Mouse (Mus musculus) embryo, embryonic 9.5 days (tissue): ENCODE data around the gene Acadvl.
"Not testable (repeated sequence)": the region's sequence is repeated elsewhere in the genome, so short reads cannot be mapped to it uniquely, and the experiment has no call there.

ENCODE experiments used
- DNase-seq: peaks from one replicate; pipeline ENCODE4 v3.0.0-alpha.2; 2017; ENCODE audit errors: extremely low spot score

The Acadvl gene

DNA sequence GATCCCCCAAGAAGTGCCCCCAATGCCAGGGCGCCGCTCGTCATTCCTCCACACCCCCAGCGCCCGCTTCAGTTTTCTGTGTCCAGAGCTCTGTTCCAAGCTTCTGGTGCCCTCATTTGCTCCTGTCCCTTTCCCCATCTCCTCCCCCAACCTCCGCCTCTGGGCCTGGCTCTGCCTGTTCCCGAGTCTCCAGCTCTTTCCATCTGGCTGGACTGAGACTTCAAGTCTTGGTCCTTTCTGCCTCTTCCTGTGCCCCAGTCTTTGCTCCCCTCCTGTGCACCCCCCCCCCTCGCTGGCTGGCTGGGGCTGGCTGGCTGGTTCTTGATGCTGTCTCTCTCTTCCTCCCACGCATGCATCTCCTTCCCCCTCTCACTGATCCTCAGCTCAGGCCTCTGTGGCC is 12.2 kb upstream of the Acadvl start:
- DNase-seq, result no peak

DNA sequence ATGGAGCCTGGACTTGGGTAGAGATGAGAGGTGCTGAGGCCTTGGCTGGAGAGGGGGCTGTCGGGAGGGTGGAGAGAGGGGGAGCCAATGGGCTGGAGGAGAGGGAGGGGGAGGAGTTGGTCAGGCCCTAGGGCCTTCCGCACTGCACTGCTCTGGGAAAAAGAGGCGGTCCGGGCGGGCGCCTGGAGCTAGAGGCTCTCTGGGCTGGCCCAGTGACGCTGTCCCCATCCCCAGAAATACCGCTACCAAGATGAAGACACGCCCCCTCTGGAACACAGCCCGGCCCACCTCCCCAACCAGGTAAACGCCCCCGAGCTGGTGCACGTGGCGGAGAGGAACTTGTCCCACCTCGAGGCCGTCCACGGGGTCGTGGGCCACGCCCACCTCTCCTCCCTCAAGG is 11.5 kb upstream of the Acadvl start:
- DNase-seq, result peak; percentile 81

- DNase-seq, result no peak
Measured at GRCm38 (mm10) chr11:70024151-70024514, 8.9 kb upstream of the Acadvl start.

DNA sequence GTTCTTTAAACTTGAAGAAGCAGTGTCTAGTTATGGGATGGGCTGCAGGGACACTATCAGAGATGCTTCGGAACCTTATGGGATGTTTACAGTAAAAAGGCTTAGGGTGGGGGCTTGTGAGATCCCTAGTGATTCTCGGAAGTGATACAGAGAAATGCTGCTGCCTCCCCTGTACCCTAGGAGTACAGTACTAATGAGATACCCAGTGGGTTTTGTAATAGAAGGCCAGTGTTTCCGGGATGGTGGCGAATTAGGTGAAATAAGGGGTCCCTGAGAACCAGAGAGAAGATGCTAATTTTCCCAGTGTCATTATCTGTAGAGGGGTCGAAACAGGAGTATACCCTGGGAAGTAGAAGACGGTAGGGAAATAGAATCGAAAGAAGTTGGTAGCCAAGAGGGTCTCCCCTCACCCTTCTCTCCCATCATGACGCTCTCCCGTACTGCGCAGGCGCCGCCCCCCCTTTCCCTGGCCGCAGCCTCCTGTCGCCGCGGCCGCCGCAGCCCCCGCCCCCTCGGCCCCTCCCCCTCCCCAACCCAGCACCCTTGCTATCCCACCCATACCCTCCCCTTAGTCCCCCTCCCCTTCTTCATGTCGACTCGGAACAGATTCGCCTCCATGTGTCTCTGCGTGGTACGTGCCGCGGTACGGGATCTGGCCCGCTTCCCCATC is 8.4 kb upstream of the Acadvl start:
- DNase-seq, result peak; percentile 68

- peak; percentile 100 for DNase-seq
Measured at GRCm38 (mm10) chr11:70021264-70022132, 6.3 kb upstream of the Acadvl start.

DNA sequence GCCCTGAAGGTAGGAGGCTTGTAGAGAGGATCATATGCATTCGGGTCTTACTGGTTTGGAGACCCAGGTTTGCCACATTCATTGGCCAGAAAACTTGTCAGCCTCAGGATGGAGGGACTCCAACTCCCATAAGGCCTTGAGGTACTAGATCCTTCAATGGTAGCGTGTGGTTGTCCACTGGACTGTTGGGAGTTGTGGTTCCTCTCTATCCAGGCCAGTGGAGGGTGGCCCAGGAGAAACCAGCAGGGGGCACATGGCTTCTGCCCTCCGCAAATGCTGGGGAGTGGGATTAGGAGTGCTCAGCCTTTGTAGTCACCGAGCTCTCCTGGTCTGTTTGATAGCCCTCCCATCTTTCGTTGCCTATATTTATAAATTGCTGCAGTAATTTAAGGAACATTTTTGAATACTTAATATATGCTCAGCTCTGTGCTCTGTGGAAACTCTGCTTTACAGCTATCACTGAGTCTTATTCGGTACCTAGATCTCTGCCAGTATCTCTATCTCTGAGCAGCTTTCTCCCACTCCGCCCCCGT is 5.6 kb upstream of the Acadvl start:
- DNase-seq, result peak; percentile 84

- no peak for DNase-seq
Measured at GRCm38 (mm10) chr11:70020022-70020631, 4.9 kb upstream of the Acadvl start.

- DNase-seq, result no peak
Measured at GRCm38 (mm10) chr11:70019495-70020021, 4.3 kb upstream of the Acadvl start.

DNA sequence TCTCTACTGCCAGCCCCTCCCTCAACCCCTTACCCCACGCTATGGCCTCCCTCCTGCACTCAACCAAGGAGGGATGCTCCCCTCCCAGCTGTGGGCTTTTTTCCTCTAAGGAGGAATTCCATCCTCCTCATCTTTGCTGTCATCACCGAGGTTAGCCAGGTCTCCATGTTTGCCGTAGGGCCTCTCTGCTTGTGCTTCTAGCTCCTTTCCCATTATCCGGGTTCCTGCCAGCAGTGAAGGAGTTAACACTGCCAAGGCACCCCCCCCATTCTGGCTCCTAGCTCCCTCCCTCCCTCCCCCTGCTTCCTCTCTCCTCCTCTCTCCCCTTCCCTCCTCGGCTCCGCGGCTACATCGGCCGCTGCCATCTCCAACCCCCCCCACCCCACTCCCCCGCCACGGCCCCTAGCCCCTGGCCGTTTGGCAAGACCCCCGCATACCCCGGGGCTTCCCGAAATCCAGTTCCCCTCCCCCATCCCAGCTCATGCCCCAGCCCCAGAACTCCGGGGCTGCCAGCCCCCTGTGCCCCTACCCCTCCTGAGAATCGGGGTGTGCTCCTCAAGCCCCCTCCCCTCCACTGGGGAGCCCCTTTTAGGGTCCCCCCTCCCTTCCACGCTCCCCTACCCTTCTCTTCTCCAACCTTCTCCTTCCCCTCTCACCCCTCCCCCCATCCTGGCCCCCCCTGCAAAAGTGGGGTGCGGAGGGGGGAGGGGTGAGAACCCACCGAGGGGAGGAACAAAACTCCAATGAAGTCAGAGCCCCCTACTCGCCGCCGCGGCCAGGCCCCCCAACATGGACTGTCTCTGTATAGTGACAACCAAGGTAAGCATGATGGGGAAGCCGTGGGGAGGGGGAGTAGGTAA is 3.1 kb upstream of the Acadvl start:
- peak; percentile 81 for DNase-seq

DNA sequence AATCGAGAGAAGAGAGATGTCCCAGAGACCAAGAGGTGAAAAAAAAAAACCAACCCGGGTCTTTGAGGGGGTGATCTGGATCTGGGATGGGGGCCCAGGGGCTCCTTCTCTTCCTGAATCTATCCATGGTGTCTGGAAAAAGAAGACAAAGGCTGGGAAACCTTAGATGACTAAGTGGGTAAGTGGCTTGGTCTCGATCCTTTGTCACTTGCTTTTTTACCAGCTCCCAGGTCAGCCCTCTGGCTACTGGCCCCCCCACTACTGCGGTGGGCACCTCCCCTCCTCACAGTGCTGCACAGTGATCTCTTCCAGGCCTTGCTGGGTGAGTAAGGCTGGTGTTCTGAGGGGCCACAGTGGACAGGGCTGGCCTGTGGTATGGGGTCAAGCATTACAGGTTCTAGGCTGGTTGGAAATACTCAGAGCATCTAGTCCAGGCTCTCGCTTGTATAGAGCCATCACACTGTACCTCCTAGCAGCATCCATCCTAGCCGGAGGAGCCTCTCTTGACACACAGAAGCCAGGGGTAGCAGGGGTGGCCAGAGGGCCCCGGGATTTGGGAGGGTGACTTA is 2.1 kb upstream of the Acadvl start:
- no peak for DNase-seq

- DNase-seq, result no peak
Measured at GRCm38 (mm10) chr11:70016669-70017068, 1.5 kb upstream of the Acadvl start, which contains the start of gene Dlg4. Gene Dlg4, plus strand, starts transcription at chr11:70016942.

GRCm38 (mm10) chr11:70016177-70016576 is 966 bp upstream of the Acadvl start:
- not testable (repeated sequence) for DNase-seq

GRCm38 (mm10) chr11:70015677-70016076 is 466 bp upstream of the Acadvl start:
- no peak for DNase-seq

GRCm38 (mm10) chr11:70014051-70014450 is 1.2 kb downstream of the Acadvl start:
- no peak for DNase-seq

DNA sequence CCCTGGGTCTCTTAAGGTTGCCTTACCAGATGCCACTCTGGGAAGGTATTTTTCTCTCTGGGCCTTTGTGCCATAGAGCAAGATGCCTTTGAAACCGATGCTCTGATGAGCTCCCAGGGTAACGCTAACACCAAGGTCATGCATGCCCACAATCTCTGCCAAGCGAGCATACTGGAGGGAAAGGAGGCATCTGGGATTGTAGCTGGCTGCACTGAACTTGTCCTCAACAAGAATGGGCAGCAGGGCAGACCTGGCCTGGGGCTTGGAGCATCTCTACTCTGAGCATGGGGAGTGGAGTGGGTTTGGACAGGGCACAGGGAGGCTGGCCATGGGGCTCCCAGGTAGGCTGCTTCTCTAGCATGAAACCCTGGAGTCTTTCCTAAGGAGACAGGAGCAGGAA is 1.8 kb downstream of the Acadvl start:
- no peak for DNase-seq

GRCm38 (mm10) chr11:70012931-70013330 is 2.3 kb downstream of the Acadvl start:
- DNase-seq, result no peak

- DNase-seq, result no peak
Measured at GRCm38 (mm10) chr11:70010961-70011360, 4.2 kb downstream of the Acadvl start.

- DNase-seq, result no peak
Measured at GRCm38 (mm10) chr11:70010548-70010947, 4.7 kb downstream of the Acadvl start.

DNA sequence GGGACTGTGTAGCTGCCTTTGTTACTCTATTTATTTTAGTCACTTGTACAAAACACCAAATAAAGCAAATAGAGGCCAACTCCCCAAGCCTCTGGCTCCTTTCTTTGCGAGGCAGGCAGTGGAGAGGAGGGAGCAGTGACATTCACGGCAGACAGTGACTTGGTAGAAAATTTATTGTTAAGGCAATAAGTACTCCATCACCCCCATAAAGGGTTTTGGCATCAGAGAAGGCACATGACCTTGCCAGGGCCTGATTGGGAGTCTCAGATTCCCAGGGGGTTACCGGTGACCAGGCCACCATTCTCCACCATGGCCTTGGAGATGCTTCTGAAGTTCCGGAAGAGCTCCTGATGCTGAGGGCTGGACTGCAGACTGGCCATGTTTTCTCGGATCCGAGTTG is 5.2 kb downstream of the Acadvl start:
- DNase-seq, result no peak

GRCm38 (mm10) chr11:70005521-70005920 is 9.7 kb downstream of the Acadvl start:
- no peak for DNase-seq

- no peak for DNase-seq
Measured at GRCm38 (mm10) chr11:70002471-70002870, 12.7 kb downstream of the Acadvl start.
